Mouse (Mus musculus) ES-E14 (cell line): ENCODE results near the gene Mylk4. TPM values are rescaled to one million over a fixed set of nuclear protein-coding genes. Genes with fewer than 3 reads are reported as not detected.

Experiments used
- DNase-seq: peaks from one replicate; pipeline ENCODE4 v3.0.0-alpha.2; 2013; ENCODE audit warnings: low read depth, low spot score
- H3K27ac ChIP-seq: 2 replicates; pipeline ENCODE4 v1.5.1; 2012; ENCODE audit warnings: low read depth, mild to moderate bottlenecking, low read length, moderate library complexity, mixed read lengths; ENCODE audit not compliant: poor library complexity, insufficient read depth, severe bottlenecking
- H3K36me3 ChIP-seq: 2 replicates; pipeline ENCODE4 v1.6.1; 2012; ENCODE audit warnings: mild to moderate bottlenecking, low read length, moderate library complexity, mixed read lengths; ENCODE audit not compliant: control insufficient read depth, poor library complexity, insufficient read depth, severe bottlenecking
- H3K4me1 ChIP-seq, 2 experiments: fragments of 150-350 bp in 1 of 2; sonication (generic) in 1 of 2; 2 replicates each; pipeline ENCODE4 v1.6.1; 2012; ENCODE audit warnings: low read length in 2 of 2, mild to moderate bottlenecking in 1 of 2, mixed read lengths in 1 of 2; ENCODE audit not compliant: control insufficient read depth in 2 of 2, insufficient read depth in 2 of 2, poor library complexity in 1 of 2
- H3K4me3 ChIP-seq, 2 experiments: fragments of 150-350 bp in 1 of 2; sonication (generic) in 1 of 2; 2 replicates each; pipeline ENCODE4 v1.5.1; 2012; ENCODE audit warnings: low read length in 2 of 2, low read depth in 1 of 2, mild to moderate bottlenecking in 1 of 2, mixed read lengths in 1 of 2; ENCODE audit not compliant: insufficient read depth in 1 of 2, poor library complexity in 1 of 2, severe bottlenecking in 1 of 2
- H3K9ac ChIP-seq: 2 replicates; pipeline ENCODE4 v1.6.1; 2012; ENCODE audit warnings: low read depth, mild to moderate bottlenecking, low read length, mixed read lengths; ENCODE audit not compliant: poor library complexity, insufficient read depth, severe bottlenecking
- H3K9me3 ChIP-seq: fragments of 150-350 bp; sonication (generic); 2 replicates; pipeline ENCODE4 v1.6.1; 2012; ENCODE audit warnings: low read depth, mild to moderate bottlenecking, low read length; ENCODE audit not compliant: control insufficient read depth, insufficient read depth
- CHD2 ChIP-seq: IDR thresholded peaks from 2 replicates; pipeline ENCODE4 v1.6.1; 2014; ENCODE audit warnings: mild to moderate bottlenecking, low read depth, low read length, inconsistent platforms
- HCFC1 ChIP-seq: IDR thresholded peaks from 2 replicates; pipeline ENCODE4 v1.6.1; 2012; ENCODE audit warnings: low read length, inconsistent platforms, borderline replicate concordance; ENCODE audit not compliant: insufficient read depth
- MAFK ChIP-seq: IDR thresholded peaks from 2 replicates; pipeline ENCODE4 v1.6.1; 2014; ENCODE audit warnings: mild to moderate bottlenecking, low read depth, low read length, inconsistent platforms; ENCODE audit not compliant: insufficient read depth
- ZC3H11A ChIP-seq: IDR thresholded peaks from 2 replicates; pipeline ENCODE4 v1.6.1; 2012; ENCODE audit warnings: low read depth, mild to moderate bottlenecking, inconsistent platforms, low read length, borderline replicate concordance
- ZNF384 ChIP-seq: IDR thresholded peaks from 2 replicates; pipeline ENCODE4 v1.6.1; 2012; ENCODE audit warnings: low read depth, low read length, inconsistent platforms
- in situ Hi-C, 2 experiments: fragments of 600-800 bp; cut with MboI; formaldehyde crosslinking; loops; one replicate each; pipeline ENCODE4 v1.15.1; 2025; ENCODE audit warnings: low sequenced_read_pairs in 2 of 2, inconsistent platforms in 1 of 2; ENCODE audit not compliant: unreplicated experiment in 2 of 2
- total RNA-seq: library from RNA; depleted of rRNA; stranded (reverse); fragments of 300-350 nt; gene quantifications from 2 replicates; pipeline ENCODE4 v1.2.3, GENCODE M21; 2012

Mylk4 gene
- total RNA-seq, 1 experiment, result not detected

DNA sequence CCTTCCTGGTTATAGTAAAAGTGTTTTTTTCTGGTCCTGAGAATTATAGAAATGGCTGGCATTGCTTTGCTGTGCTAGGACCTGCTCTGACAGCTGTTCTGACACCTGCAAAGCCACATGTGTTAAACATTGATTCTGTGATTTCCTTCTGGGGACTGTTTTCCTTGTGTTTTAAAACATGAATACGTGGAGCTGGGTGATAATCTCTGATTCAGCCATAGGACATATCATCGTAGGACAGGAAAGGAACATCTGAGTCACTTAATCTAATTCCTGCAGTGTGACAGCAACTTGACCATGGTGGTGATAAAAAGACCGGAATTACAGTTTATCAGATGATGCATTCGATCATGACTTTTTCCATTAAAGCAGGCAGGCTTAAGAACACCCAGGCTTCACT lies 45.1 kb upstream of the Mylk4 start:
- H3K9me3 ChIP-seq, result no peaks in the 10 kb centered on the region
- H3K36me3 ChIP-seq, result no peaks in the 10 kb centered on the region
- no peaks in the 10 kb centered on the region for H3K4me1 ChIP-seq
- in situ Hi-C loops, result no loop called here
- TF ChIP-seq HCFC1 (no peak), ZC3H11A (no peak), MAFK (no peak), CHD2 (no peak), ZNF384 (no peak)
- no peak for DNase-seq
- H3K27ac ChIP-seq, result no peak overlapping the region
- no peak overlapping the region for H3K4me3 ChIP-seq
- no peak overlapping the region for H3K9ac ChIP-seq

DNA sequence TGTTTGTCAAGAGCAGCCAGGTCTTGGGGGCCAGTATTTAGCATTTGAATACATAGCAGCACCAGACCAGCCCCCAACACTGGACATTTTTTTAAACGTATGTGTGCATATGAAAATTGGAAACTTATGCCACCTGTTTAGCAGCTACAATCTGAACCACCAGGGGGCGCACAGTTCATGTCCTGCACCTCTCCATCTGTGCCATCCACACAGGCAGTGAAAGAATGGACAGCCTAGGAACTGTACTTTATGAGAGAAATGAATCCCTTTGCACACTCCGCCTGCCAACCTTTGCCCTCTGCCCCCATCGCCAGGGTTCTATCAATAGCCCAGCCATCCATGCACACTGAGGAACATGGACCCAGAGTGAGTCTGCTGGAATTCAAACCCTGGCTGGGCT lies 44.2 kb upstream of the Mylk4 start:
- no peak for TF ChIP-seq HCFC1
- TF ChIP-seq ZNF384, result no peak
- TF ChIP-seq CHD2, result no peak
- no peak for TF ChIP-seq ZC3H11A
- TF ChIP-seq MAFK, result no peak
- Histone ChIP-seq H3K9me3 (no peaks in the 10 kb centered on the region), H3K36me3 (0 out of 2 replicates have a peak, but pooled peaks cover 2% of the 10 kb centered on the region), H3K9ac (no peak overlapping the region), H3K4me3 (no peak overlapping the region), H3K4me1 (peaks cover 0 to 2% of the 10 kb centered on the region in 2 experiments; a peak in 1 of 4 replicates), H3K27ac (no peak overlapping the region)
- in situ Hi-C loops, result no loop called here
- peak; percentile 53 for DNase-seq

DNA sequence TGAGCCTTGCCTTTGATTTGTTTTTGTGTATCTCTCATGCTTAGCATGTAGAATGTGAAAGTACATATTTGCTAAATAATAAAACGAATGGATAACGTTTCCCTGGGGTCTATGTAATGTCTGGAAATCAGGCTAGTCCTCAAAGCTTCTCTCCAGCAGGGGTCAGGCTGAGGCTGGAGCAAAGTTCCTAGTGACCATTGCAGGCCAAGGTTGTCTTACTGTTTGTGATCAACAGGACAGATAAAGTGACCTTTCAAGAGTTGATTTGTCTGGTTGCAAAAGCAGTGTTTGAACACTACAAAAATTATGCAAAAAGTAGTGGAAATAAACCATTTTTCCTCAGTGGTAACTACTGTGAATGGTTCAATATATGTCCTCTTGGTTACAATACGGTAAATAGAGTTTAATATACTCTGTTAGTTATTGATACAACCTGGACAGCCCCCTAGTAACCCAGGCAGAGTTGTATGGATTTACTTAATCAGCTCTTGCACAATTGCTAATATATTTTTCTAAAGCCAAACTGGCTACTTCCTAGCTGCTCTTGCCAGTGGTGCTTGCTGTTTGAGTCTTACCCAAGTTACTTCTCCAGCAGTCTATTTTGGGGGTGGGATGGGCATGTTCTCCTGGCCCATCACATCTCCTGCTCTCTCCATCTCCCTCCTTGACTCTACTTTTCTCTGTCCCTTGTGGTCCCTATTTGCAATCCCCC lies 43.5 kb upstream of the Mylk4 start:
- no peak overlapping the region for H3K9ac ChIP-seq
- H3K4me3 ChIP-seq, result no peak overlapping the region
- TF ChIP-seq ZNF384, result no peak
- peaks cover 0 to 2% of the 10 kb centered on the region in 2 experiments; a peak in 1 of 4 replicates for H3K4me1 ChIP-seq
- H3K36me3 ChIP-seq, result 0 out of 2 replicates have a peak, but pooled peaks cover 2% of the 10 kb centered on the region
- no peak for DNase-seq
- in situ Hi-C loops, result no loop called here
- no peak overlapping the region for H3K27ac ChIP-seq
- no peaks in the 10 kb centered on the region for H3K9me3 ChIP-seq

DNA sequence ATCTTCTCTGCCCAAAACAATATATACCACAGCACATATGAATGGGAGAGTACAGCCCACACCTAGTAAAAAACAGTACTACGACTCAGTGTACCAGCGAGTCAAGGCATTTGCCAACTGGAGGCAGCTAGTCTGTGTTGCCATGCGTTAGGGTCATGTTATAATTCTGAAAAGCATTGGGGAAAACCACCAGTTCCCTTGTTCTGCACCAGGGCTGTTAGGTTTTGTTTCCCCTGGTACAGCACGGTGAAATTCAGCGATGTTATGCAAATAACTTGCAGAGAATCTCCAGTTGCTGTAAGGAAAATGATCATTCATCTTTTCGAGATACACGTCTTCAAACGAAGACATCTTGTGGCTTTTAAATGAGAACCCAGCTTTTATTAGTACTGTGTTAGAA lies 41.8 kb upstream of the Mylk4 start:
- Histone ChIP-seq H3K4me1 (peaks cover 0 to 2% of the 10 kb centered on the region in 2 experiments; a peak in 1 of 4 replicates), H3K9me3 (no peaks in the 10 kb centered on the region), H3K9ac (no peak overlapping the region), H3K27ac (no peak overlapping the region), H3K36me3 (peaks cover 6% of the 10 kb centered on the region), H3K4me3 (no peak overlapping the region)
- in situ Hi-C loops, result no loop called here
- TF ChIP-seq CHD2 (no peak), HCFC1 (no peak), MAFK (no peak), ZNF384 (no peak), ZC3H11A (no peak)
- no peak for DNase-seq
